9 mouse cellular contexts compared by ENCODE assay signal in the genomic region with DNA sequence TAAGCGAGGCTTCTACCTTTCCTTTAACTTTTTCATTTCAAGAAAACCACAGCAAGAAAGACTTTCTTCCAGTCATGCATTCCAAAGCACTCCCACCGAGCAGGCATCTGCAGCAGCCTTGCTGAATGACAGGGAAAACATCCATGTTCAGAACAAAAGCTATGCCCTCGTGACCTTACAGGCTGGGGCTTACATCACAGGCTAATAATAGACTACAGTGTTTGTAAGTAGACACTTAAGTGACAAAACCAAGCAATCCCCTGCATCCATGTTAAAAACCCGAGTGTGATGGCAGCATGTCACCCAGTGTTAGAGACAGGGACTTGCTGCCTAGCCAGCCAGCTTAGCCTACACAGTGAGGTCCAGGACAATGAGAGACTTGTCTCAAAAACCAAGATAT.
DNase-seq lines count a peak whose midpoint lies in the region; ATAC-seq and TF ChIP-seq lines count a peak whose summit lies in the region.
"Had no signal": no experiment of that assay in that cellular context is flagged by ENCODE, and none has a peak within 500 bp of the region (broad histone marks: within the 10 kb centered on the region; RNA-seq: fewer than 3 reads in every experiment).

No protein-coding gene starts in this region.

- no peak overlapping the region for H3K4me2 ChIP-seq in forebrain, postnatal 0 days (ENCODE audit: low read depth)
- no peak overlapping the region for H3K4me2 ChIP-seq in limb, embryonic 12.5 days
- H3K4me2 ChIP-seq in neural tube, embryonic 15.5 days, result no peak overlapping the region
- H3K4me2 ChIP-seq: liver, embryonic 13.5 days had no signal

- TF ChIP-seq CTCF in layer of hippocampus, adult 2 months (conservative IDR thresholded peaks at IDR 0.05), result no peak
- TF ChIP-seq CTCF in forebrain, postnatal 0 days (IDR thresholded peaks at IDR 0.05; ENCODE audit: low read depth), result no peak

- no peaks in the 10 kb centered on the region for H3K9me3 ChIP-seq in forebrain, postnatal 0 days (ENCODE audit: low read length)
- H3K9me3 ChIP-seq in limb, embryonic 12.5 days, result no peaks in the 10 kb centered on the region
- no peaks in the 10 kb centered on the region for H3K9me3 ChIP-seq in neural tube, embryonic 15.5 days (replicated peaks)
- H3K9me3 ChIP-seq: liver, embryonic 13.5 days had no signal

- H3K36me3 ChIP-seq in forebrain, postnatal 0 days (ENCODE audit: insufficient read depth), result no peaks in the 10 kb centered on the region
- H3K36me3 ChIP-seq in limb, embryonic 12.5 days, result no peaks in the 10 kb centered on the region
- H3K36me3 ChIP-seq in neural tube, embryonic 15.5 days, result no peaks in the 10 kb centered on the region
- H3K36me3 ChIP-seq: liver, embryonic 13.5 days had no signal

- peaks cover 38% of the 10 kb centered on the region for H3K4me1 ChIP-seq in forebrain, postnatal 0 days (ENCODE audit: insufficient read depth)
- peaks cover 64% of the 10 kb centered on the region for H3K4me1 ChIP-seq in limb, embryonic 12.5 days (replicated peaks)
- H3K4me1 ChIP-seq in neural tube, embryonic 15.5 days, result peaks cover 71% of the 10 kb centered on the region

- H3K9ac ChIP-seq in forebrain, postnatal 0 days, result no peak overlapping the region
- H3K9ac ChIP-seq in limb, embryonic 12.5 days (replicated peaks), result no peak overlapping the region
- no peak overlapping the region for H3K9ac ChIP-seq in neural tube, embryonic 15.5 days (replicated peaks)
- H3K9ac ChIP-seq: liver, embryonic 13.5 days had no signal

- WGBS in forebrain, postnatal 0 days, result 8% methylated on average over 4 of the region's 4 CpGs
- WGBS in limb, embryonic 12.5 days, result 45% methylated on average over 4 of the region's 4 CpGs
- 15% methylated on average over 4 of the region's 4 CpGs for WGBS in neural tube, embryonic 15.5 days

- H3K27ac ChIP-seq in layer of hippocampus, adult 2 months, result peak overlapping the region; percentile 57
- H3K27ac ChIP-seq in forebrain, postnatal 0 days (ENCODE audit: low read depth, low read length), result no peak overlapping the region
- H3K27ac ChIP-seq in limb, embryonic 12.5 days, result peak overlapping the region; percentile 36
- peak overlapping the region; percentile 67 for H3K27ac ChIP-seq in neural tube, embryonic 15.5 days (replicated peaks)
- H3K27ac ChIP-seq: liver, embryonic 13.5 days had no signal

- DNase-seq in layer of hippocampus, adult 2 months (ENCODE audit: low spot score in 2 of 2), result no peak
- DNase-seq in layer of hippocampus, adult 18-20 months (ENCODE audit: low spot score in 2 of 2), result no peak
- no peak for DNase-seq in forebrain, postnatal 0 days
- no peak for DNase-seq in frontal cortex, postnatal 25 days (ENCODE audit: low spot score in 2 of 2)
- no peak for DNase-seq in adrenal gland, adult 8-10 months
- no peak for DNase-seq in frontal cortex, postnatal 14 days (ENCODE audit: low spot score in 2 of 2)
- DNase-seq: liver, embryonic 13.5 days had no signal

- no peaks in the 10 kb centered on the region for H3K27me3 ChIP-seq in forebrain, postnatal 0 days (ENCODE audit: insufficient read depth, low read length)
- H3K27me3 ChIP-seq in limb, embryonic 12.5 days, result no peaks in the 10 kb centered on the region
- no peaks in the 10 kb centered on the region for H3K27me3 ChIP-seq in neural tube, embryonic 15.5 days (replicated peaks)
- H3K27me3 ChIP-seq: liver, embryonic 13.5 days had no signal

- H3K4me3 ChIP-seq in layer of hippocampus, adult 2 months, result no peak overlapping the region
- no peak overlapping the region for H3K4me3 ChIP-seq in forebrain, postnatal 0 days (ENCODE audit: low read depth, low read length)
- H3K4me3 ChIP-seq in limb, embryonic 12.5 days (replicated peaks), result no peak overlapping the region
- H3K4me3 ChIP-seq in neural tube, embryonic 15.5 days (replicated peaks), result no peak overlapping the region
- H3K4me3 ChIP-seq: liver, embryonic 13.5 days had no signal

- ATAC-seq in forebrain, postnatal 0 days, result peak; percentile 55; the same call in 1 of the 2 replicates
- no peak for ATAC-seq in limb, embryonic 12.5 days (ENCODE audit: insufficient number of reproducible peaks, insufficient read depth, low FRiP score, low TSS enrichment, low read depth)
- peak; percentile 6; the same call in 1 of the 2 replicates for ATAC-seq in neural tube, embryonic 15.5 days (ENCODE audit: low FRiP score)
